Mouse (Mus musculus) testis, postnatal 14 days (tissue): Measurements from ENCODE around the gene Nr5a2.
A peak's percentile ranks its signal among the peaks of the same experiment; 100 is the strongest.

Experiments
- DNase-seq: peaks from one replicate; pipeline ENCODE4 v3.0.0; 2021; ENCODE audit warnings: low spot score

Gene Nr5a2

DNA sequence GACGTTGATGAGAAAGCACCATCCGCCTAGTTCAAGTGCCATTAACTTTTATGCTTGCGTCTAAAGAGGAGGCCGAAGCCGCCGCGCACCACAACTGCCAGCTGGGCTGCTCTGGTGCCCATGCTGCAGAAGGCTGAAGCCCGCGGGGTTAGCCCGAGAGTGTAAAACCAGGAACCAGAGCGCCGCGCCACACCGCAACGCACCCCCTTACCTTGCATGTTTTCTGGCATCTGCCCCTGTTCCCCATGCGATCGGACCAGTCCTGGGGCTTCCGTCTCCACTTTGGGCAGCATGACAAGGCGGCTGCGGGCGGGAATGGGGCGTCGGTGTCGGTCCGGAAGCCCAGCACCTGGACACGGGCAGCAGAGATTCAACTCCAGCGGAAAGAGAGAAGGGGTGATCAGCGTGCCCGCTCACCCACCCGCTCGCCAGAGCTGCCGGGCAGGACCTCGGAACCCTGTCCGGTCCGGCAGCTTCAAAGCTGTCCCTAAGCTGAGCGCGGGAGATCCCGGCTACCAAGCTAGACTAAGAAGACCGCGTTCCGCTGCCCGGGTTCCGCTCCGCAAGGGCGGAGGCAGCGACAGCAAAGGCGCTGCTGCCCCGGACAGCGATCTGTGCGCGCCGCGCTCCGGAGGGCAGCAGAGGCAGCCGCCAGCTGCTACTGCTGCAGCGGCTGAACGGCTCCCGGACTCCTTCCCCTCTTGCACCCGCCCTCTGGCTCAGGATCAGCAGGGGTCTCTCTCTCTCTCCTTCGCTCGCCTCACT is 11.6 kb downstream of the Nr5a2 start:
- DNase-seq: peak; percentile 39

DNA sequence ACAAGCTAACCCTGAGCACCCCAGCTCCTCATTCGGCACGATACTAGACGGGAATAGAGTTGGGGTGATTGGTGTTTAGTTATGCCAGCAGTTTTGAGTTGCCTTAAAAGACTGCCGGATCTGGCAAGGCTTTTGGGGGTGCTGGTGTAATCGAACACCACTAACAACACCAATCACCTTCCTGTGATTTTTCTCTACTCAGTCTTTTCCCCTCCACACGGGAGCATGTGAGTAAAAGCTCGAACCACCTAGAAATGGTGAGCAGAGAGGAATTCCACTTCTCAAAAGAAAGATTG is 12.2 kb downstream of the Nr5a2 start:
- no peak for DNase-seq

DNA sequence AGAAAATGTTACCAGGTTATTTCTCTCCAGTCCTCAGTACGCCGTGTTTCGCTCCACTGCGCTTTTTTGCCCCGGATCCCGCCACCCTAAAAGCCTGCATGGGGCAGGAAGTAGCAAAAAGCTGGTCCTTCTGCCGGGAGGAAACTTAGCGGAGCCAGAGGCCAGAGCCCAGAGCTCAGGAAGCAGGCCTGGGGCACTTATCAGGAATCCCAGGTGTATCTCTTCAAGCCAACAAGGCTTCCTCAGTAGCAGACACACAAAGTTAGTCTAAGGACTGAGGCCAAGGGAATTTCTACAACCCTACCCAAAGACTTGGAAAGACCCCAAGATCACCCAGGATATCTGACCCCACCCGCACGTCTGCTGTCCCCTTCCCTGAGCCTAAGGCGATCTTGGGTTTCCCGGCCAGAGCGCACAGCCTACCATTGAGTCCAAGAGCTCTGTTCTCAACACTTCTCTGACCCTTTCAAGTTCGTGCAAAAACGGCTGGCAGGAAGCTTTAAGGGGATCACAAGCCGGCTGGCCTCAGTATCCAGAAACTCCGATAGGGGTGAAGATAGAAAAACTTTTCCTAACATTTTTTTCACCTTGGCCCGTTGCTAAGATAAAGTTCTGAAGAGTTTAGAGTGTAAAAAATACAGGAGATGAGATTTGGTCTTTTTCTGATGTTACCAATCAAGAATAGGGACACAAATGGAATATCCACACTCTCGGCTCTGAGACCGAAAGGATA is 12.7 kb downstream of the Nr5a2 start:
- no peak for DNase-seq

DNA sequence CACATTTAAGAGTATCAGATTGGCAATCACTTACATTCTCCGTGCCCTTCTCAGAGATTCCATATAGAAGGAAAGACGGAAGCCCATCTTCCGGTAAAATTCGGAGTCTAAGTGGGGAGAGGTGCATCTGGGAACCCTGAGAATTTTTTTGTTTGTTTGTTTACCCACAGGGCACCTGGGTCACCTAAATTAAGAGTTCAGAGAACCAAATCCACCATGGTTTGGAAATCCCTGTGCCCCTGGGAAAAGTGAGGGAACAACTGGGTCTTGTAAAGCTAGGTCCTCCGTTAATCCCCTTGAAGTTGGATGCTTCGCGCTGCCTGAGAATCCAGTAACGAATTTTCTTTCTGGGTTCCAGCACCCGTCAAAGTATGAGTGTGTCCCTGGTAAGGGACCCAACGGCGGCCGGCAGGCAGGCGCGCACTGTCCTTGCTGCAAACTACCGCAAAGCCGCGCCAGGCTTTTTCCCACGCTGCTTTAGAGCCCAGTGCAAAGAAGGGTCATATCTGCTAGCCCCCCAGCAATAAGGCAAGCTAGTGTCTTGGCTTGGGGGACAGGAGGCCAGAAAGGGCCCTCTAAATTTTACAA is 13.3 kb downstream of the Nr5a2 start:
- DNase-seq: no peak

DNA sequence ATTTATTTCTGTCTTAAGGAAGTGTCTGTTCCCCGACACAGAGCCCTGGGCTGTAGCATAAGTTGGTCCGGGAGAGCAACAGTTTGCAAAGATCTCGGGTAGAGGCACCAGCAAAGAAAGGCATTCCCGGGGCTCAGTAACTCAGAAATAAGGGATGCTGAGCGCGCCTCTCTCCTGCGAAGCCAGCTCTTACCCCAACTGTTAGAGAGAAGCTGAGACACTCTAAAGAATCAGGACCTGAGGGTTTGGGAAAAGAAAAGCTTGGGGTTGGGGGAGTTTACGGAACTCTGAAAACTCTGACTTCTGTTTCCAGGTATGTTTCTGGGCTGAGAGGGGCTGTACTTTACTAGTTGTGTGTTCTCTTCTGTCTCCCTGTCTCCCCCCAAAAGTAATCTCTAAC is 13.8 kb downstream of the Nr5a2 start:
- no peak for DNase-seq

DNA sequence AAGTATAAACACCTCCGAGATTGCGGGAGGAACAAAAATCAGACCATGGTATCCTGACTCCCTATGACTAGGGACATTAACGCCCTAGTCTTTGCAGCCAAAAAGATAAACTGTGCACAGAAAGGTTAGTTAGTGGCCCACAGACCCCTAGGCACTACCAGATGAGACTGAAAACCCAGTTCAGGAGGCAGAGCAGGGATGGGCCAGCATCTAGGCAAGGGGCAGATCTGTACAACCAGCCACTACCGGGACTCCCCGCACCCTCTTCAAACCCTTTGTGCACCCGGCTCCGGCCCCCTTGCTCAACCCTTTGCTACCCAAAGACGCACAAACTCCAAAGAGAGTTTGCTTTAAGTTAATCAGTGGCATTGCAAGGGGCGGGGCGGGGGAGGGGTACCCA is 14.4 kb downstream of the Nr5a2 start:
- no peak for DNase-seq

DNA sequence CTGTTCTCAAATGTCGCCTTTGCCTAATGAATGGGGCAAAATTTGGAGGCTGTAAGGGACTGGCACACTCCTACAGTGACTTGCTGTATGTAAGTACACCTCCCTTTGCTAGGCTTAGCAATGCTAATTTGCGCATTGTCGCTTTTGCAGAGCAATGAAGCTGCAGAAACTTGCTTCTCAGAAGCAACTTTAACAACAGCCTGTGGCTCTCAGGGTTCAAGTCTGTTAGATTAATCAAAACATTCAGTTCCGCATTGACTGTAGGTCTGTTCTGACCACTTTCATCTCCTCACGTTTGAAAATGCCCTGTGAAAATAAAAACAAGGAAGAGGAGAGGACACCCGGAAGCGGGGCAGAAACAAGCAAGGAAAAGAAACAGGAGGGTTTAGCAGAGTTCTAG is 14.8 kb downstream of the Nr5a2 start:
- no peak for DNase-seq

DNA sequence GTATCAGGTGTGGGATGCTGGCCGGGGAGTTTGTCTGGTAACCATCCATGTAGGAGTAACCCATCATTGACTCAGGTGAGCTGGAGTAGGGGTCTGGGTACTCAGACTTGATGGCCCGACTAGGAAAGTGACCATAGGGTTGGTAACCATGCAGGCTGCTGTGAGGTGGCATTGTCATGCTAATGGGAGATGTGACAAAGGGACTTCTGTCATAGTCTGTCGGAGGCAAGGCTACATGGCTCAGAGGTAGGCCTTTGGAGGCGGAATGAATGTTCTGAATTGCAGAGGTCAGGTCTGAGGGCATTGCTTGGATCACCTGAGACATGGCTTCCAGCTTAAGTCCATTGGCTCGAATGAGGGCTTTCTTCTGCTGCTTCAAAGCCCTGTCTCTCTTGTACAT is 19.6 kb downstream of the Nr5a2 start:
- DNase-seq: no peak

DNA sequence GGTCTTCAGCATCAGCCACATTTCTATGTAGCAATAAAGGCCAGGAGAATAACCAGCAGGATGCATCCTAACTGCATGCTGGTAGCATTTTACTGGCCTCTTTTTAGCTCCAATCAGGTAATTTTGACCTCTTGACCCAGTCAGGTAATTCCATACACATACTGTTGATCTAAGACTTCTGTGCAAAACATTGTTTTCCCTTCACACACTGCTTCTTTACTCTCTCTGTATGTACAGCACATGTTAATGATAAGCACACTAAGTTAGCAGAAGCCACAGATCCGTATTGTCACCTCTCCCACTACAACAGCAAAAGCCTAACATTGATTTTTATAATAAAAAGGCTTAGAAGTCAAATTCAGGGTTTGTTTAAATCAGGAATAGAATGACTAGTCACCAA is 21.0 kb downstream of the Nr5a2 start:
- no peak for DNase-seq

DNA sequence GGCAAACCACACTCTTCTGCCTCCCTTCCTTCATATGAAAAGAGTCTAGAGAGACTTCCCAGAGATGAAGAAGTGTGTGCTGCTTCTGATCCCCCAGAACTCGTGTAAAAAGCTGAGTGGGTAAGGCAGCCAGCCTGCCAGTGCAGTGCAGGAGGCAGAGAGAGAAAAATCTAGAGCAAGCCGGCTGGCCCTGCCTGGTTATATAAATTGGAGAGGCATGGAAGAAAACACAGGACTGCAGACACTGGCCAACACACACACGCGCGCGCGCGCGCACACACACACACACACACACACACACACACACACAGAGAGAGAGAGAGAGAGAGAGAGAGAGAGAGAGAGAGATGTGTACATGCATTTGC is 24.3 kb downstream of the Nr5a2 start:
- no peak for DNase-seq

DNA sequence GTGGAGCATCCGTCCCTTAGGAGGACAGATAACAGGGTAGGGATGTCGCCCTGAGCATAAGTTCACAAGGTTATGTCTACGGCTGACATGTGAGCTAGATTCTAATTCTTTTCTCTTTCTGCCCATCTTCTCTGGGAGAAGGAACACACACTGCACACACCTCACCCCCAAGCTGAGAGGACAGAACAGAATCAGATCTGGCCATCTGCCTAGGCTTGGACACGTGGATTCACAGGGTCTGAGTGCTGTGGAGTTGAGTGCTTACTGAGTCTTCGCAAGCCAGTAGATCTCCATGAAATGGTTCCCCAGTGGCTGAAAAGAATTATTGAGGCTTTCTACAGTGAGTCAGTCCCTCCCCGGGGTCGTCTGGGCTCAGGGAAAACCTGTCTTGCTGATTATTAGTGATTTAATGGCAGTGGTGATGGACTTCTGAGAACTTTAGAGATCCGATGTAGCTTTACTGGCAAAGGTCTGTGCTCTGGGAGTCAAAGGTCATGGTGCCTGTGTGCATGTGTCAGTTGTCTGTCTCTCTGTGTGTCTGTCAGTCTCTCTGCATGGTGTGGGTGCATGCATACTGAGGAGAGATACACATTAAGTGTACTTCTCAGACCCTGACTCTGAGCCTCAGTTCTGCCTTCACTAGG is 24.8 kb downstream of the Nr5a2 start:
- DNase-seq: no peak

DNA sequence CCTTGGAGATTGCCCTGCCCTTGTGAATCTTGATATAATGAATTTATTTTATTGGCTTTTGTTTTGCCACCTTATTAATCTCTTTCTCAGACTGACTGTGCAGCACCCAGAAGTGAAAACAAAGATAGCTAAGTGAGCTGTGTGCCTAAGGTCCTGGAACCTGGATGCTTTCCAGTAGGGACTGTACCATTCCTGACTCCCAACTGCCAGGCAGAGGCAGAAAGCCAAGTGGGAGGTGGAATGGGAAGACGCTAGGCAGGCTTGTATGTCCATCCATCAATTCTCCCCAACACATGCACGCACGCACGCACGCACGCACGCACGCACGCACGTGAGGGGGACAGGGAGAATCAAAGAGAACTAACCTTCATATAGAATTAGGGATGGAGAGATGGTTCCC is 26.2 kb downstream of the Nr5a2 start:
- peak; percentile 18 for DNase-seq

DNA sequence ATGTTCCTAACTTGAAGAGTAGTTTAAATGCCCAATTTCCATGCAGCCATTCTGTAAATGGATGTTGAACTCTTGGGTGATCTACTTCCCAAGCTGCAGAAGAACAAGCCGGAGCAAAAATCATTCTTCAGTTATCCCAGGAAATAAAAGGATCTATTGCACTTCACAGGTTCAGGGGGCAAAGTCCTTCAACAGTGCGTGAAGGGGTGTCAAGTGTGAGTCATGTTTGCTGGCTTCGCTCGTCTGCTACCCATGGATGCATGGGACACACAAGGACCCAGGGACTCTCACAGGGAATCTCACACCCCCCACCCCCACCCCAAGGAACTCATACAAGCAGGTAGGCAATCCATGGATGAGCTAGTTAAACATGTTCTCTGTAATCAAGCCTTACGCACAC is 29.2 kb downstream of the Nr5a2 start:
- no peak for DNase-seq

DNA sequence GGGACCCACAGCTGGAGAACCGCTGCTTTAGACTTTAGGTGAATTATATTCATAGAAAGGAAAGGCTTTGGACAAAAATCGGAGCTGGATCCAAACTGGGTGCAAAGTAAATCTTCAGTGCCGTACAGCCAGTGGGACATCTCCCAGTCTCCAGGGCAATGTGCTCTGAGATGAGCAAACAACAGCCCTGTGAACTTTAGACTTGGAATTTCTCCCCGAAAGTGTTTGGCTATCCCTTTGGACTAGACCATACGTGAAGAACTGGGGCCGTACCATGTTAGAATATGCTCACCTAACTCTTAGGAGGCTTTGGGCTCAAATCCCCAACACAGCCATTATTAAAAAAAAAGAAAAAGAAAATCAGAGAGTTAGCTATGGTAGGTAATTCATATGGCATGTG is 30.5 kb downstream of the Nr5a2 start:
- DNase-seq: no peak

DNA sequence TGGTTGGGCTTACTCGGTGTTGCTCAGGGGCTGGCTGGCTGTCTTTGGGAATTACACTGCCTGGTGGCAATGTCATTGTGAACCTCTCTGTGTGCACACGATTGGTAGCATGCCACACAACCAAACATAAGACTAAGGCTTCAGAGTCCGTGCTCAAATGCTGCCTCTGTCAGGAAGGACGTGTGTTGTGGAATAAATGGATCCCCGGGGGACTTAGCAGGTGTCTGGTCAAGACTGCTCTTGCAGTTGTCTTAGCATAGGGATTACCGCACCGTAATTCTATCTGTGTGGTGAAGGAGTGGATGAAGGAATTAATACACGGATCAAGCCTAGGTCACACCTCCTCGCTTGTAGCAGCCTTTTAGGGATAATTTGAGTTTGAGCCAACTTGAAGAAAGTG is 32.8 kb downstream of the Nr5a2 start:
- DNase-seq: no peak

DNA sequence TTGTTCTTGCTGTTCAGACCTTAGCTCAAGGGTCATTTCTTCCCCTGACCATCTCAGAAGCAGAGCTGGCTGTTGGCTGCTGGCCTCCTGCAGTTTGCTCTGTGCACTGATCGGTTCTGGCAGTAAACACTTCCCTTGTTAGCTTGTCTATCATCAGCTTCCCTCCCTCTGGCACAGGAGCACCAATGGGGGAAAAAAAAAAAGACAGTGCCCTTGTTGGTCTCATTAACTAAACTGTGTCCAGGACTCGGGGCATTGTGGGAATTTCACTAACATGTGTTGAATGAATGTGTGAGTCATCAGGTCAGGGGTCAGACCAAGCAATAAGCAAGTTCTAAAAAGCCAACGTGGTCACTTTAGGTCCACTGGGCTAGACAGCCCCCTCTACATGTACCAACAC is 34.2 kb downstream of the Nr5a2 start:
- no peak for DNase-seq

DNA sequence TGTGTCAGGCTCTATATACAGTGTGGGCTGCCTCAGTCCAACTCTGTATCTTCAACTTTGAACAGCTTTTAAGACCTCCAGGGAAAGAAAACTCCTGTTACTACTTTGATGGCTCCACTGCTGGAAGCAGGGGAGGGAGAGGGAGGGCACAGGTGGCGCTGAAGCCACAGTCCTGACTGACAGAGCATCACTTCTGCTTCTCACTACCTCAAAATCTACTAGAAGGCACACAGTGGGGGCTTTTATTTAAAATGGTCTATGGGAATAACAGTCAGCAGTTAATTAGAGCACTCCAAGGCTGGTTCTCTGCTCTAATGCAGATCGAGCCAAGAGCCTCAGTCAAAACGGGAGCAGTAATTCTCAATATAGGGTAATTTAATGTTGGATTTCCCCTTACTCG is 40.2 kb downstream of the Nr5a2 start:
- DNase-seq: no peak

DNA sequence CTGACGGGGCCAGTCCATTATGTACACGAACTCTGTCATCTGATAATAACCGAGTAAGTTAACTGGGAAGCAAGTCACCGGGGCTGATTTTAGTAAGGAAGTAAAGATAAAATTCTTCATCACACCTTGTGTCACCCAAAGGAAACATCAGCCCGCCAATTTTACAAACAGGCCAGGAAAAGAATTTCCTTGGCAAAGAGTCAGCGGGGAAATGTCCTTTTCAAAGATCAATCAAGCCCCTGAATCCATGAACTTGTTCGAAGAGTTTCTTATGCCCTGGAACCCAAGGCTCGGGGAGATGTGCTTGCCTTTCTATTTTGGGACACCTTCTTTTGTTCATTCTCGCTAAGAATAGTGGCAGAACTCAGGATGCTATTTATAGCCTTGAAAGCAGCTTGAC is 41.5 kb downstream of the Nr5a2 start:
- DNase-seq: no peak

DNA sequence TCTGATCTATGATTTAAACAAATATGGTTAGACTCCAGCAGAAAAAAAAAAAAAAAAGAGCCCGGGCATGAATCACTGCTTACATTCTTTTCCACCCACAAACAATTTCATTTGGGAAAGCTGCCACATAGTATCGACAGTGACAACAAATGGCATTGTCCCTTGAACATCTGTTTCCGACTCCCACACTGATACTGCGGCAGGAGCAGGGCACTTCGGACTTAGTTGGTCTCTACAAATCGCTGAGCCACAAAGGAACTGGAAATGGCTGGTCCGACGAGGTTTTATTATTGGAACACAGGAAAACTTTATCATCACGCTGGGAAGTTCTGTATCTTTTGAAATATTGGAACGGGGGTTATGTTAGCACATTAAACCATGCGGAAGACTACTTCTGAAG is 44.8 kb downstream of the Nr5a2 start:
- DNase-seq: peak; percentile 73

DNA sequence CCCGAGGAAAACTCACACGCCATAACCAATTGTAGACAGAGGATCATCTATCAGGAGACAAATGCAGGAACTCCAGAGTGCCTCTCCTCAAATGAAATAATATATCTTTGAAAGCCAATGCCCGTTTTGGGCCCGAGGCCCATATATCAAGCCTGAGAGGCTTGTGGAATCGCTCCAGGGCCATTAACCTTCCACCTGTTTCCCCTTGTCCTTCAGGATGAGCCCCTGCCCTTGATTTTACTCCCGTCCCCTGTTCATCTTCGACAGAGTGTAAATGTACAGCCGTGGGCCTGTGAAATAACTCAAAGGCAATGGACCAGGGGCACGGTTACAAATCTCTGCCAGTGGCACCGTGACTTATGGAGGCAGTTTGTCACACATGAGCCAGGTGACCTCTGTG is 48.3 kb downstream of the Nr5a2 start:
- DNase-seq: no peak

DNA sequence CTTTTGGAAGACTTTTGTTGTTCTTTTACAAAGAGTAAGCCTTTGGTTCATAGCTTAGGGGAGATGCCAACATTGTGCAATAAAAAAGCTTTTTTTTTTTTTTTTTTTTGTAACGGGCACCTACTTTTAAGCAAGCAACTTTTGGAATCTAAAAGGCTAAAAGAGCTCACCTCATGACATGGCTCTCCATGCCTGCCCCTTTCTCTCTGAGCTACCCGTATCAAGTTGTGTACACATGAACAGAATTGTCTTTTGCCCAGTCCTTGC is 48.7 kb downstream of the Nr5a2 start:
- DNase-seq: no peak

DNA sequence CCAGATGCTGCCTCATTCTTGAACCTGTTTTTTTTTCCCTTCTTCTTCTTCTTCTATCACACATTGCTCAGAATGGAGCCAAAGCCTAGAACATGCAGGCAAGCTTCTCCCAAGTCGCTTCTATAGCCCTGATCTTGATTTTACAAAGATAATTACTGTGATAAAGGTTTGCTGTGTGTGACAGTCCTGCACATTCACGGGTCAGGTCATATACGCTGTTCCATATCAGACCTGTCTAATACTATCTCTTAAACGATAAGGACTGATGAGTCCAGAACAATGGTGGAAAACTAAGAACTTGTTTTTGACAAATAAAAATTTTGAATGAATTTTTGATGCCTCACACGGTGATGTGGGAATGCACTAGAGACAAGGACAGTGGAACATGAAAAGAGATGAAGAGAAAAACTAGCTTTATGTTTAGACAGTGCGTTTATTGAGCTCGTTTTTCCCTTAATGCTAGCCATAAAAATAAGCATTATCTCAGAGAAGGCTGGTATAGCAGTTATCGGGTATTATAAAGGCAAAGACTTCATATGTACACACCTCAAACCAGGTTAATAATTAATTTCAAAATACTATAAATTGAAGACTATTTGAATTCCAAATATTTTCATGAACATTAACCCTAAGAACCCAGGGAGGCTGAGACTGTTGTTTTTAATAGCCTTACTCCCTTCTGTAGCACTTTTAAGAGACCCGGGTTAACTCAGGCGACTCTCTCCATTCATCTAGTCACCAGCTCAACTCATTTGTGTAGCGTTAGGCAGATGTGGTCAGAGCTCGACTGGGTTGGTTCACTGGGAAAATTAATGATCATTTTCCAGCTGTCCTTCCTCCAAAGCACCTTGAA is 49.3 kb downstream of the Nr5a2 start:
- DNase-seq: no peak

DNA sequence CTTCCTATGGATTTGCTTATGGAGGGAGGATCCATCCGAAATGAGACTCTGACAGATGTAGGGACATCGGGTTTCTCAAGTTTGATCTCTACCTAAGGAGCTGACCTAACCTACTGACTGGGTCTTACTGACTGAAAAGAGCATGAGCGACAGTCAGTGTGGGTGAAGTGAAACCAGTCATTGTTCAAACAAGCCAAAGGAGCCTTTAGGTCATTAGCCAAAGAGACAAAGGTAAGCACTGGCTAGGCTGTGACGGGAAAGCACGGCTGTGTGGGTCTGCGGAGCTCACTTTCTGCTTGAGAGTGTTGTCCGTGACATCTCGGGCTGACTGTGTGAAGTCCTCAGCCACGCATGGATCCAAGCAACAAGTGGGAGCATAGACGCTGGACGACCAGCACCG is 50.1 kb downstream of the Nr5a2 start:
- DNase-seq: no peak
